Mouse (Mus musculus) lung, postnatal 4 days (tissue): ENCODE measurements around the gene Pappa2.

Experiments used
- DNase-seq, 2 experiments: peaks; one replicate each; pipeline ENCODE4 v3.0.0; 2021

The Pappa2 gene

GRCm38 (mm10) chr1:158897339-158897738 lies 83.0 kb downstream of the Pappa2 start:
- DNase-seq: no peak

GRCm38 (mm10) chr1:158894441-158894840 lies 85.8 kb downstream of the Pappa2 start:
- DNase-seq: no peak

- no peak for DNase-seq
These were observed 104.8 kb downstream of the Pappa2 start for GRCm38 (mm10) chr1:158875487-158875886.

- no peak for DNase-seq
These were observed 105.7 kb downstream of the Pappa2 start for GRCm38 (mm10) chr1:158874552-158875077.

- no peak for DNase-seq
These were observed 106.7 kb downstream of the Pappa2 start for GRCm38 (mm10) chr1:158873631-158874030.

DNA sequence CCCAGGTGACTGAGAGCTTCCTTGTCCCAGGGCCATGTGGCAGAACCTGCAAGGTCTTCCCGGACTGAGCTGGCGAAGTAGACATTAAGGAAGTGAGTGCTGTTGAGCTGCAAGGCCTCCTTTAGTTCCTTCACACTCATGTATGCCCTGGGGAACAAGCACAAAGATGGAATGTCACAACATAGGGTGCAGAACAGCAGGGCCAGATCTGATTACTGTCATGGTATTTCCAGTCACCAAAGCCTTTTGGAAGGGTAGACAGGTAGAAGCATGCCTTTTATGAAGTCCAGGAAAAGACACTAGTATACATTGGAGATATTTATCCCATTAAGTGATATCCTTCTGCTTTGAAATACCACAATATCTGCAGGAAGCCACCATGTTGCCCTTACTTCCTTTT lies 108.9 kb downstream of the Pappa2 start:
- no peak for DNase-seq

- no peak for DNase-seq
These were observed 120.1 kb downstream of the Pappa2 start for GRCm38 (mm10) chr1:158860190-158860589.

DNA sequence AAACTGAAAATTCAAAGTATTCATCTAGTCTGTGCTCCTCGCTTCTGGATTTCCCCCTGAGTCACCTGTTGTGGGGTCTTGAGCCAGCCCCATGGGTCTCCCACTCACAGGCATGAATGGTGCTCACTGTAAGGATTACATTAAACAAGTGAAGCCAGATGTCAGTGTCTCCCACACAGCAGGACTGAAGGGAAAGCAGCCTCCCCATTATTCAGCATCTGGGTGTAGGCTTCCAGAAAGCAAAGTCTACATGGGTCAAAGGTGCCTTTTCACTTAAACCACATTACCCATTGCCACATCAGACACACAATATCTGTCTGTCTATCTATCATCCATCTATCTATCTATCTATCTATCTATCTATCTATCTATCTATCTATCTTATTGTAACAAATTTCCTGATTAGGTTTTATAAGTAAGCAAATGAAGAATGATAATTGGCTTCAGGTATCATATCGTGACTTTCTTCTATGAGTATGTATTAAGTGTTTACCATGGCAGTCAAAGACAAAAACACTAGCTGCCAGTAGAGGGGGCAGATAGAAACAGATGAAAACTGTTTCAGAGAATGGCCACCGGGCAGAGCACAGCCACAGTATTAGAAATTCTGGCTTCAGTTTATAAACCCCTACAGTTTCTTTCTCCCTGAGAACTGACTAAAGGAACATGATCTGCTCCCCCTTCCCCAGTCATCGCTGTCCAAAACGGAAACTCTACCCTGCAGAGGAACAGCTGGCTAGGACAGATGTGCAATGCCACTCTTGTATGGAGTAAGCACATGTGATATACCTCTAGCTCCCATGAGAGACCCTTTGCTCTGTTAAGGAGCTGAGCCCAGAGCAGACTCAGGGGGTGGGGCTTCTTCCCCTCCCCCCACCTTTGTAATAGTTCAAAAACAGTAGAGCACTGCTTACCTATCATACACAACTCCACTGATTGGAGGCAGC lies 126.1 kb downstream of the Pappa2 start:
- DNase-seq: no peak

DNA sequence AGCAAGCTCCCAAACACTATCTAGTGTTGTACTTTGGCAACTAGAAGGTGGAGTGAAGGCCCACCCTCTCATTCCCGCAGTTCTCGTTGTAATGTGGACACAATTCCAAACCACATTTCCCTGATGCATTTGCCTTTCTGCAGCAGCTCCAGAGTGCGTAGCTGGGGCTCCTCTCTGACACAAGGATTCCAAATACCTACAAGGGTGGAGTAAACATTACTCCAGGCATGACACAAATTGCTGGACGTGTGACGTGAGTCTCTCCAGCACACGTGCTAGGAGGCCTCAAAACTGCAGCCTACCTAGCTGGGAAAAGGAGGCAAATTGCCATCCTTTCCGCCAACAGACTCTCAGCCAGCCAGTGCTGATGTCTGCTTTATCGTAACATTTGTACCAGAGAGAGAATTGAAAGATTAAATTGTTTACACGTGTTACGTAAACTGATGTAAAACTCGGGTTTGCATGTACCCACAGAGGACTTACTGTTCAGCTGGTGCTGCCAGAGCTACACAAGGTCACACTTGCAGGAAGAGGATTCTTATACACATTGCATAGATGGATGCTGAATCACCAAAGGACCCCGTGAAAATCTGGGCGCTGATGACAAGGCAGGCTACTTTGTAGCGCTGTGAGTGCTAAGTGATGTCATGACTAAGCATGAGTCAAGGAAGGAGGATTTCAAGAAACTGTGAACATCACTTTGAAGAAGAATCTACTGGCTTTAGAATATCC lies 127.3 kb downstream of the Pappa2 start:
- DNase-seq: no peak

- no peak for DNase-seq
These were observed 129.8 kb downstream of the Pappa2 start for GRCm38 (mm10) chr1:158850459-158850858.

GRCm38 (mm10) chr1:158844604-158845003 lies 135.7 kb downstream of the Pappa2 start:
- DNase-seq: peak in 1 of 2 experiments; percentile 10

- DNase-seq: no peak
These were observed 143.1 kb downstream of the Pappa2 start for GRCm38 (mm10) chr1:158837151-158837550.

GRCm38 (mm10) chr1:158830152-158830551 lies 150.1 kb downstream of the Pappa2 start:
- DNase-seq: no peak

GRCm38 (mm10) chr1:158827931-158828330 lies 152.4 kb downstream of the Pappa2 start:
- no peak for DNase-seq

- DNase-seq: no peak
These were observed 160.6 kb downstream of the Pappa2 start for GRCm38 (mm10) chr1:158819676-158820075.

- no peak for DNase-seq
These were observed 163.8 kb downstream of the Pappa2 start for GRCm38 (mm10) chr1:158816479-158816878.

DNA sequence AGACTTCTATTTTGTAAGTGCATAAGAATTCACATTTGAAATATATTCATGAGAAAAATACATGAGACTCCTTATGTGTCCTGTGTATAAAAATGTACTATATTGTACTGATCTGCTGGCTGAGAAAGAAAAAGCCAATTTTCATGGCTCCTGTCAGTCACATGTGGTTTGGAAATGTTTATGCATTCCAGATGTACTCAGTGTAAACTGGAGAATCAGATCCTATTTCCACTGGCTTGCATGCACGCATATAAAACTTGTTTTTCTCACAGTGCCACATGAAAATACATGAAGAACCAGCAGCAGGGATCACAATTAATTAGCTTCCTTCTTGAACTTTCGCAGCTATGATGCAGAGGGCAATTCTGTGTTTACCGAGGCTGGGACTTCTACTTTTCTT lies 168.4 kb downstream of the Pappa2 start:
- no peak for DNase-seq

GRCm38 (mm10) chr1:158775486-158775885 lies 204.8 kb downstream of the Pappa2 start:
- no peak for DNase-seq

- DNase-seq: no peak
These were observed 207.2 kb downstream of the Pappa2 start for GRCm38 (mm10) chr1:158773102-158773501.

DNA sequence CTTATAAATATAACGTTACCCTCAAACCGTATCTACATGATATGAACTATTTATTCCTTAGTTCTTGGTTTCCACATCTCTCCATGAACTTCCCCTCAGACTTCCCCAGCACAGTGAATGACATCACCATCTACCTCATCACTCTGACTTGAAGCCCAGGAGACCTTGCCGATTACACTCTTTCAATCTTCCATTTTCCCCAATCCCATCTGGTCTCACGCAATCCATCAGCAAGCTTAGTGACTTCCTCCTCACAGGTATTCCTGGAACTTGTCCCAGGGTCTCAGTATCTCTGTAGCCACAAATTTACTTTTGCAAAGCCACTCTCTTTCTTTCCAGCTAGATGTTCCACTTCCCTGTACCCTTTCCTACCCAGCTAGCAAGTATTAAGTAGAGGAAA lies 209.5 kb downstream of the Pappa2 start:
- DNase-seq: no peak

- DNase-seq: no peak
These were observed 210.1 kb downstream of the Pappa2 start for GRCm38 (mm10) chr1:158770036-158770655.

- no peak for DNase-seq
These were observed 214.4 kb downstream of the Pappa2 start for GRCm38 (mm10) chr1:158765842-158766241.

GRCm38 (mm10) chr1:158764727-158765126 lies 215.6 kb downstream of the Pappa2 start:
- DNase-seq: no peak
